18 mouse cellular contexts compared by ENCODE assay signal in the genomic region with DNA sequence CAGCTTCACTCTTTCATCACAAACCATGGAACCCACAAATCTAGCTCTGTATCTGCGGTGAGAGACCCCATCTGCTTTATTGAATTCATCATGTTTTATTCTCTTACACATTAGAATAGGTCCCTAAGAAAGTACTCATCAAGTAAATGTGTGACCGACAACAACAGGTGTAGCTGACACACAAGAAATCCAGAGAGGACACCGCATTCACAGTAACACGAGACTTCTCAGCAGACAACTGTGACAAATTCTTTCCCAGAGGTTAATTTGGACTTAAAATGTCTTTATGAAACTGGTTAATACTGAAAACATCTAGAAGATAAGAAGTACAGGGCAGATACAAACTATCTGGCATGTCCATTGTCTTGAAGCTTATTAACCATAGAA.
DNase-seq lines count a peak whose midpoint lies in the region; TF ChIP-seq lines count a peak whose summit lies in the region.
"Had no signal": no experiment of that assay in that cellular context is flagged by ENCODE, and none has a peak within 500 bp of the region (broad histone marks: within the 10 kb centered on the region; RNA-seq: fewer than 3 reads in every experiment).

No protein-coding gene starts in this region.

- no peak for TF ChIP-seq POLR2A in myocyte (IDR thresholded peaks at IDR 0.05; ENCODE audit: insufficient read length, low read depth)

- TF ChIP-seq CTCF in layer of hippocampus, adult 2 months (conservative IDR thresholded peaks at IDR 0.05) = no peak
- no peak for TF ChIP-seq CTCF in C2C12 (IDR thresholded peaks at IDR 0.05; ENCODE audit: control insufficient read depth, insufficient read depth, insufficient read length)

- no peaks in the 10 kb centered on the region for H3K79me3 ChIP-seq in C2C12 (ENCODE audit: low read depth)

- no peaks in the 10 kb centered on the region for H3K36me3 ChIP-seq in C2C12 (ENCODE audit: control insufficient read depth, insufficient read depth)
- H3K36me3 ChIP-seq in myocyte (ENCODE audit: control insufficient read depth, insufficient read depth) = no peaks in the 10 kb centered on the region
- H3K36me3 ChIP-seq: embryonic facial prominence, embryonic 12.5 days; embryonic facial prominence, embryonic 15.5 days; forebrain, embryonic 10.5 days; forebrain, embryonic 12.5 days; G1E had no signal

- H3K27ac ChIP-seq in layer of hippocampus, adult 2 months = peak overlapping the region; percentile 4; the same call in 1 of the 2 replicates
- H3K27ac ChIP-seq: embryonic facial prominence, embryonic 12.5 days; embryonic facial prominence, embryonic 15.5 days; forebrain, embryonic 10.5 days; forebrain, embryonic 12.5 days had no signal

- H3ac ChIP-seq in C2C12 (ENCODE audit: control insufficient read depth, insufficient read length, low read depth) (no peak overlapping the region), myocyte (ENCODE audit: control insufficient read depth, insufficient read length) (no peak overlapping the region)

- H3K4me2 ChIP-seq in myocyte (ENCODE audit: low read depth) = peak overlapping the region; percentile 61
- H3K4me2 ChIP-seq: embryonic facial prominence, embryonic 12.5 days; embryonic facial prominence, embryonic 15.5 days; forebrain, embryonic 12.5 days had no signal

- H3K79me2 ChIP-seq in C2C12 (ENCODE audit: control insufficient read depth, insufficient read depth) (no peaks in the 10 kb centered on the region), myocyte (ENCODE audit: control insufficient read depth, insufficient read depth) (no peaks in the 10 kb centered on the region)

- H3K27me3 ChIP-seq in C2C12 (ENCODE audit: control insufficient read depth, insufficient read depth, insufficient read length) (no peaks in the 10 kb centered on the region), myocyte (ENCODE audit: control insufficient read depth, insufficient read depth, insufficient read length) (no peaks in the 10 kb centered on the region)
- H3K27me3 ChIP-seq: CH12.LX; embryonic facial prominence, embryonic 12.5 days; embryonic facial prominence, embryonic 15.5 days; forebrain, embryonic 12.5 days had no signal

- H3K4me3 ChIP-seq in layer of hippocampus, adult 2 months = no peak overlapping the region
- H3K4me3 ChIP-seq in C2C12 (ENCODE audit: insufficient read depth, poor library complexity, severe bottlenecking) = no peak overlapping the region
- H3K4me3 ChIP-seq in myocyte = no peak overlapping the region
- H3K4me3 ChIP-seq: embryonic facial prominence, embryonic 12.5 days; embryonic facial prominence, embryonic 15.5 days; erythroblast, embryonic 14.5 days; forebrain, embryonic 10.5 days; forebrain, embryonic 12.5 days had no signal

- no peak for DNase-seq in layer of hippocampus, adult 2 months (ENCODE audit: low spot score in 2 of 2)
- DNase-seq in layer of hippocampus, postnatal 25 days (ENCODE audit: extremely low spot score in 1 of 2, low spot score in 1 of 2) = no peak
- no peak for DNase-seq in cerebellum, adult 18-20 months
- DNase-seq: adrenal gland, adult 8-10 months; adrenal gland, postnatal 14 days; adrenal gland, postnatal 36 days; cerebellum, adult 8-10 months; cerebellum, postnatal 36 days; embryo, embryonic 11 days had no signal

TF ChIP-seq in C2C12, 6 proteins besides CTCF, POLR2A, EP300 and RAD21:
- TF ChIP-seq USF1 (IDR thresholded peaks at IDR 0.05; ENCODE audit: low read depth) (no peak), MYOD1 (IDR thresholded peaks at IDR 0.05; ENCODE audit: control insufficient read depth, insufficient read length, low read depth) (peak; percentile 93), MYOG (IDR thresholded peaks at IDR 0.05; ENCODE audit: control insufficient read depth, extremely low read depth, insufficient read length) (no peak), FOSL1 (IDR thresholded peaks at IDR 0.05; ENCODE audit: insufficient read depth, low read length, poor library complexity, severe bottlenecking) (no peak), CEBPB (IDR thresholded peaks at IDR 0.05; ENCODE audit: low read depth) (no peak), MAX (IDR thresholded peaks at IDR 0.05) (no peak)

TF ChIP-seq in myocyte, 11 proteins besides CTCF, POLR2A, EP300 and RAD21:
- TF ChIP-seq MYOD1 (IDR thresholded peaks at IDR 0.05; ENCODE audit: control insufficient read depth in 1 of 3, insufficient read length in 2 of 3, low read depth in 2 of 3) (peak; percentile 89 to 93 (median 92)), USF1 (IDR thresholded peaks at IDR 0.05; ENCODE audit: low read depth) (no peak), E2F4 (IDR thresholded peaks at IDR 0.05; ENCODE audit: insufficient read depth) (no peak), SRF (IDR thresholded peaks at IDR 0.05; ENCODE audit: control insufficient read depth, insufficient read length, low read depth) (no peak), MYOG (IDR thresholded peaks at IDR 0.05; ENCODE audit: control insufficient read depth in 1 of 3, insufficient read depth in 1 of 3, insufficient read length in 2 of 3, low read depth in 2 of 3) (peak in 1 of 3 experiments; percentile 78), POLR2AphosphoS2 (IDR thresholded peaks at IDR 0.05; ENCODE audit: insufficient read length, low read depth) (no peak), CEBPB (IDR thresholded peaks at IDR 0.05; ENCODE audit: insufficient read depth, poor library complexity, severe bottlenecking) (no peak), TCF3 (IDR thresholded peaks at IDR 0.05; ENCODE audit: insufficient read length, low read depth) (peak; percentile 27), REST (IDR thresholded peaks at IDR 0.05; ENCODE audit: insufficient read depth, insufficient read length) (no peak), MAX (IDR thresholded peaks at IDR 0.05; ENCODE audit: low read depth) (no peak), TCF12 (IDR thresholded peaks at IDR 0.05; ENCODE audit: insufficient read depth, poor library complexity, severe bottlenecking) (peak; percentile 55)
